9 mouse cellular contexts compared by ENCODE assay signal in genomic region chr1:92847873-92848839, GRCm38 (mm10). TPM values are rescaled to one million over a fixed set of nuclear protein-coding genes. Genes with fewer than 3 reads are reported as not detected.
A peak's percentile ranks its signal among the peaks of the same experiment; 100 is the strongest.
DNase-seq lines count a peak whose midpoint lies in the region; ATAC-seq lines count a peak whose summit lies in the region.
"Had no signal": no experiment of that assay in that cellular context is flagged by ENCODE, and none has a peak within 500 bp of the region (broad histone marks: within the 10 kb centered on the region; RNA-seq: fewer than 3 reads in every experiment).

No protein-coding gene starts in this region.

- no peaks in the 10 kb centered on the region for H3K27me3 ChIP-seq in embryonic facial prominence, embryonic 12.5 days
- no peaks in the 10 kb centered on the region for H3K27me3 ChIP-seq in limb, embryonic 12.5 days

- H3K4me3 ChIP-seq in embryonic facial prominence, embryonic 12.5 days = peak overlapping the region; percentile 33
- H3K4me3 ChIP-seq in limb, embryonic 12.5 days (replicated peaks) = peak overlapping the region; percentile 37

- peaks cover 34% of the 10 kb centered on the region for H3K4me1 ChIP-seq in embryonic facial prominence, embryonic 12.5 days
- peaks cover 51% of the 10 kb centered on the region for H3K4me1 ChIP-seq in limb, embryonic 12.5 days (replicated peaks)

- H3K9me3 ChIP-seq in embryonic facial prominence, embryonic 12.5 days = no peaks in the 10 kb centered on the region
- H3K9me3 ChIP-seq in limb, embryonic 12.5 days = no peaks in the 10 kb centered on the region

- H3K27ac ChIP-seq in embryonic facial prominence, embryonic 12.5 days = peak overlapping the region; percentile 70
- peak overlapping the region; percentile 42 for H3K27ac ChIP-seq in limb, embryonic 12.5 days

- intact Hi-C loops in left cerebral cortex, postnatal 10 days (cut with DNase I) = loop anchor here (5.0 kb wide), 1 partner anchor 54 kb away; the partner anchor contains the start of gene Ankmy1

- WGBS in embryonic facial prominence, embryonic 12.5 days = 11% methylated on average over 35 of the region's 41 CpGs
- 9% methylated on average over 41 of the region's 41 CpGs for WGBS in limb, embryonic 12.5 days

- peak; percentile 65 for ATAC-seq in embryonic facial prominence, embryonic 12.5 days (ENCODE audit: insufficient number of reproducible peaks, insufficient read depth, low FRiP score, low TSS enrichment)
- ATAC-seq in limb, embryonic 12.5 days (ENCODE audit: insufficient number of reproducible peaks, insufficient read depth, low FRiP score, low TSS enrichment, low read depth) = peak; percentile 38; the same call in 1 of the 2 replicates

- H3K36me3 ChIP-seq in embryonic facial prominence, embryonic 12.5 days = peaks cover 11% of the 10 kb centered on the region; the same call in 1 of the 2 replicates
- H3K36me3 ChIP-seq in limb, embryonic 12.5 days = peaks cover 25% of the 10 kb centered on the region

- peak overlapping the region; percentile 45 for H3K9ac ChIP-seq in embryonic facial prominence, embryonic 12.5 days
- H3K9ac ChIP-seq in limb, embryonic 12.5 days (replicated peaks) = peak overlapping the region; percentile 55

- H3K4me2 ChIP-seq in embryonic facial prominence, embryonic 12.5 days (replicated peaks) = peak overlapping the region; percentile 62
- H3K4me2 ChIP-seq in limb, embryonic 12.5 days = peak overlapping the region; percentile 65

- DNase-seq in left cerebral cortex, postnatal 10 days (ENCODE audit: extremely low spot score in 1 of 2, low spot score in 2 of 2) = peak; percentile 51 to 79
- no peak for DNase-seq in left cerebral cortex, adult 9 months (ENCODE audit: low spot score in 2 of 2)
- peak; percentile 64 for DNase-seq in retina, embryonic 14.5 days (ENCODE audit: low spot score)
- no peak for DNase-seq in layer of hippocampus, adult 11-12 months (ENCODE audit: low spot score)
- DNase-seq in ovary, postnatal 14 days (ENCODE audit: low spot score) = no peak
- no peak for DNase-seq in adrenal gland, postnatal 14 days

RNA-seq across cellular contexts. Expression of gene Gpc1, which starts 16.7 kb away (rescaled TPM):
- total RNA-seq in left cerebral cortex, postnatal 10 days (2021) = 100 to 1,000 TPM; 124 to 125 TPM
- 79.8 and 81.4 TPM in 2 replicates for polyA plus RNA-seq in embryonic facial prominence, embryonic 12.5 days (2016; fragmentation: Nextera tagmentation; extraction: Ambion mirVana)
- 82.2 and 87.9 TPM in 2 replicates for polyA plus RNA-seq in limb, embryonic 12.5 days (2016; fragmentation: Nextera tagmentation; extraction: Ambion mirVana)
- 41.9 and 43.2 TPM in 2 replicates for total RNA-seq in adrenal gland, postnatal 14 days (2021)

RNA-seq across cellular contexts. Expression of gene Ankmy1, which starts 54.5 kb away (rescaled TPM):
- under 1 TPM in 1 of 2 experiments, not detected in 1; 0.17 TPM for total RNA-seq in left cerebral cortex, postnatal 10 days (2021)
- polyA plus RNA-seq in embryonic facial prominence, embryonic 12.5 days (2016; fragmentation: Nextera tagmentation; extraction: Ambion mirVana) = 0.55 TPM in 2 replicates
- 0.40 and 0.55 TPM in 2 replicates for polyA plus RNA-seq in limb, embryonic 12.5 days (2016; fragmentation: Nextera tagmentation; extraction: Ambion mirVana)
- total RNA-seq in adrenal gland, postnatal 14 days (2021) = 0.67 and 0.94 TPM in 2 replicates
- polyA plus RNA-seq: liver, adult 2 months had no signal

RNA-seq across cellular contexts. Expression of gene Dusp28, which starts 58.6 kb away (rescaled TPM):
- total RNA-seq in left cerebral cortex, postnatal 10 days (2021) = 1 to 10 TPM; 7.1 to 7.2 TPM
- 10.8 and 10.9 TPM in 2 replicates for polyA plus RNA-seq in embryonic facial prominence, embryonic 12.5 days (2016; fragmentation: Nextera tagmentation; extraction: Ambion mirVana)
- polyA plus RNA-seq in limb, embryonic 12.5 days (2016; fragmentation: Nextera tagmentation; extraction: Ambion mirVana) = 9.6 and 10.8 TPM in 2 replicates
- 12.9 and 13.6 TPM in 2 replicates for total RNA-seq in adrenal gland, postnatal 14 days (2021)

Comparison
In these comparisons a context has a peak if more than half of its experiments do, and no peak if none do; other contexts are left out.
1. DNase-seq: peak in left cerebral cortex, postnatal 10 days (2 of 2) and retina, embryonic 14.5 days (single experiment); none in left cerebral cortex, adult 9 months (0 of 2), layer of hippocampus, adult 11-12 months (single experiment), ovary, postnatal 14 days (single experiment) and adrenal gland, postnatal 14 days (single experiment).